21 mouse cellular contexts compared by ENCODE assay signal in genomic region chr7:70527921-70528320, GRCm38 (mm10).
DNase-seq lines count a peak whose midpoint lies in the region; ATAC-seq and TF ChIP-seq lines count a peak whose summit lies in the region.
"Had no signal": no experiment of that assay in that cellular context is flagged by ENCODE, and none has a peak within 500 bp of the region (broad histone marks: within the 10 kb centered on the region; RNA-seq: fewer than 3 reads in every experiment).

No protein-coding gene starts in this region.

- H3K27ac ChIP-seq in heart, postnatal 0 days (ENCODE audit: low read depth), result 0 out of 2 replicates have a peak overlapping the region, but pooled peaks have one; percentile 7
- H3K27ac ChIP-seq in heart, embryonic 10.5 days, result no peak overlapping the region
- no peak overlapping the region for H3K27ac ChIP-seq in limb, embryonic 14.5 days (replicated peaks; ENCODE audit: low read depth, low read length)
- H3K27ac ChIP-seq in limb, embryonic 10.5 days, result no peak overlapping the region
- H3K27ac ChIP-seq: forebrain, embryonic 15.5 days; hindbrain, embryonic 14.5 days; limb, embryonic 15.5 days; liver, embryonic 14.5 days; midbrain, embryonic 12.5 days; neural tube, embryonic 15.5 days; stomach, embryonic 15.5 days had no signal

- intact Hi-C loops in heart, postnatal 25 days (cut with DNase I), result no loop called here

- ATAC-seq in heart, postnatal 0 days (ENCODE audit: insufficient read depth, low read depth), result no peak
- ATAC-seq in limb, embryonic 14.5 days (ENCODE audit: low FRiP score, low read depth), result no peak
- ATAC-seq: activated CD4-positive, CD25-positive, alpha-beta regulatory T cell, adult 4 months; forebrain, embryonic 15.5 days; inflammation-experienced regulatory T-cells, adult 6 months had no signal

- TF ChIP-seq CTCF in heart, postnatal 0 days (IDR thresholded peaks at IDR 0.05; ENCODE audit: low read depth), result no peak

- DNase-seq in heart, postnatal 0 days (ENCODE audit: low spot score), result no peak
- no peak for DNase-seq in heart, embryonic 10.5 days (ENCODE audit: low spot score)
- DNase-seq in limb, embryonic 14.5 days (ENCODE audit: low spot score), result peak; percentile 43
- DNase-seq in limb, embryonic 10.5 days (ENCODE audit: low spot score), result no peak
- peak; percentile 2 for DNase-seq in heart, postnatal 25 days (ENCODE audit: low spot score)
- DNase-seq in kidney, postnatal 25 days, result peak; percentile 40 to 50
- DNase-seq in thymus, postnatal 10 days (ENCODE audit: low spot score in 2 of 2), result no peak
- DNase-seq: adrenal gland, postnatal 10 days; cerebellum, adult 2 months; layer of hippocampus, adult 9-11 months; lung, postnatal 14 days; thymus, postnatal 36 days had no signal

- H3K4me1 ChIP-seq in heart, postnatal 0 days (ENCODE audit: control insufficient read depth, insufficient read depth), result no peaks in the 10 kb centered on the region
- H3K4me1 ChIP-seq in heart, embryonic 10.5 days, result no peaks in the 10 kb centered on the region
- H3K4me1 ChIP-seq in limb, embryonic 14.5 days (ENCODE audit: control insufficient read depth, insufficient read depth, low read length), result 0 out of 2 replicates have a peak, but pooled peaks cover 2% of the 10 kb centered on the region
- no peaks in the 10 kb centered on the region for H3K4me1 ChIP-seq in limb, embryonic 10.5 days
- H3K4me1 ChIP-seq: forebrain, embryonic 15.5 days; limb, embryonic 15.5 days; midbrain, embryonic 12.5 days; neural tube, embryonic 15.5 days; stomach, embryonic 15.5 days had no signal

- 52% methylated on average over 4 of the region's 4 CpGs for WGBS in heart, postnatal 0 days
- WGBS in heart, embryonic 10.5 days, result 80% methylated on average over 4 of the region's 4 CpGs
- WGBS in limb, embryonic 14.5 days, result 36% methylated on average over 4 of the region's 4 CpGs
- 84% methylated on average over 4 of the region's 4 CpGs for WGBS in limb, embryonic 10.5 days

- no peak overlapping the region for H3K4me2 ChIP-seq in heart, postnatal 0 days (ENCODE audit: low read depth, low read length)
- H3K4me2 ChIP-seq in limb, embryonic 14.5 days (replicated peaks; ENCODE audit: low read depth, low read length, severe bottlenecking), result no peak overlapping the region
- H3K4me2 ChIP-seq: forebrain, embryonic 15.5 days; hindbrain, embryonic 14.5 days; limb, embryonic 15.5 days; midbrain, embryonic 12.5 days; neural tube, embryonic 15.5 days; stomach, embryonic 15.5 days had no signal

- no peak for TF ChIP-seq EP300 in heart, postnatal 0 days (IDR thresholded peaks at IDR 0.05; ENCODE audit: low read depth)

- H3K9ac ChIP-seq in heart, postnatal 0 days (replicated peaks; ENCODE audit: low read depth, low read length), result no peak overlapping the region
- H3K9ac ChIP-seq in limb, embryonic 14.5 days (ENCODE audit: low read depth, low read length, severe bottlenecking), result no peak overlapping the region
- H3K9ac ChIP-seq: forebrain, embryonic 15.5 days; hindbrain, embryonic 14.5 days; limb, embryonic 15.5 days; liver, embryonic 14.5 days; midbrain, embryonic 12.5 days; neural tube, embryonic 15.5 days; stomach, embryonic 15.5 days had no signal

- no peaks in the 10 kb centered on the region for H3K36me3 ChIP-seq in heart, postnatal 0 days (replicated peaks; ENCODE audit: control insufficient read depth, insufficient read depth, low read length)
- peaks cover 4% of the 10 kb centered on the region; the same call in 1 of the 2 replicates for H3K36me3 ChIP-seq in heart, embryonic 10.5 days
- no peaks in the 10 kb centered on the region for H3K36me3 ChIP-seq in limb, embryonic 14.5 days (ENCODE audit: control insufficient read depth, insufficient read depth, low read length)
- no peaks in the 10 kb centered on the region for H3K36me3 ChIP-seq in limb, embryonic 10.5 days
- H3K36me3 ChIP-seq: forebrain, embryonic 15.5 days; limb, embryonic 15.5 days; midbrain, embryonic 12.5 days; neural tube, embryonic 15.5 days; stomach, embryonic 15.5 days had no signal

- no peak overlapping the region for H3K4me3 ChIP-seq in heart, postnatal 0 days (ENCODE audit: low read depth, low read length)
- no peak overlapping the region for H3K4me3 ChIP-seq in heart, embryonic 10.5 days
- H3K4me3 ChIP-seq in limb, embryonic 14.5 days (replicated peaks; ENCODE audit: low read length), result no peak overlapping the region
- H3K4me3 ChIP-seq in limb, embryonic 10.5 days, result no peak overlapping the region
- H3K4me3 ChIP-seq: forebrain, embryonic 15.5 days; limb, embryonic 15.5 days; midbrain, embryonic 12.5 days; neural tube, embryonic 15.5 days; stomach, embryonic 15.5 days had no signal

- H3K9me3 ChIP-seq in heart, postnatal 0 days (replicated peaks; ENCODE audit: control insufficient read depth, low read length), result no peaks in the 10 kb centered on the region; the same call in 1 of the 2 replicates
- H3K9me3 ChIP-seq in heart, embryonic 10.5 days, result 0 out of 2 replicates have a peak, but pooled peaks cover 2% of the 10 kb centered on the region
- peaks cover 2% of the 10 kb centered on the region; the same call in 1 of the 2 replicates for H3K9me3 ChIP-seq in limb, embryonic 14.5 days (ENCODE audit: control insufficient read depth, low read length)
- no peaks in the 10 kb centered on the region for H3K9me3 ChIP-seq in limb, embryonic 10.5 days (replicated peaks)
- H3K9me3 ChIP-seq: forebrain, embryonic 15.5 days; limb, embryonic 15.5 days; midbrain, embryonic 12.5 days had no signal

- TF ChIP-seq POLR2A in limb, embryonic 14.5 days (IDR thresholded peaks at IDR 0.05; ENCODE audit: borderline replicate concordance, extremely low read depth, insufficient read depth, insufficient read length), result no peak

- no peaks in the 10 kb centered on the region for H3K27me3 ChIP-seq in heart, postnatal 0 days (ENCODE audit: control insufficient read depth, insufficient read depth, low read length)
- H3K27me3 ChIP-seq in heart, embryonic 10.5 days (ENCODE audit: insufficient read depth, poor library complexity, severe bottlenecking), result no peaks in the 10 kb centered on the region
- H3K27me3 ChIP-seq in limb, embryonic 14.5 days (ENCODE audit: control insufficient read depth, insufficient read depth, low read length), result no peaks in the 10 kb centered on the region
- no peaks in the 10 kb centered on the region for H3K27me3 ChIP-seq in limb, embryonic 10.5 days (ENCODE audit: low read depth, poor library complexity, severe bottlenecking)
- H3K27me3 ChIP-seq: forebrain, embryonic 15.5 days; limb, embryonic 15.5 days; midbrain, embryonic 12.5 days; neural tube, embryonic 15.5 days; stomach, embryonic 15.5 days had no signal

Comparison
In these comparisons a context has a peak if more than half of its experiments do, and no peak if none do; other contexts are left out.
1. DNase-seq: peak in limb, embryonic 14.5 days (single experiment), heart, postnatal 25 days (single experiment) and kidney, postnatal 25 days (2 of 2); none in heart, postnatal 0 days (single experiment), heart, embryonic 10.5 days (single experiment), limb, embryonic 10.5 days (single experiment) and thymus, postnatal 10 days (0 of 2).